Mouse (Mus musculus): Measurements from ENCODE around the gene Il6st.

The Il6st gene

GRCm38 (mm10) chr13:112486676-112487075 is 22.8 kb downstream of the Il6st start:
- DNase-seq: no peak

- no peak for DNase-seq
Measured at GRCm38 (mm10) chr13:112490036-112490435, 26.2 kb downstream of the Il6st start.

DNA sequence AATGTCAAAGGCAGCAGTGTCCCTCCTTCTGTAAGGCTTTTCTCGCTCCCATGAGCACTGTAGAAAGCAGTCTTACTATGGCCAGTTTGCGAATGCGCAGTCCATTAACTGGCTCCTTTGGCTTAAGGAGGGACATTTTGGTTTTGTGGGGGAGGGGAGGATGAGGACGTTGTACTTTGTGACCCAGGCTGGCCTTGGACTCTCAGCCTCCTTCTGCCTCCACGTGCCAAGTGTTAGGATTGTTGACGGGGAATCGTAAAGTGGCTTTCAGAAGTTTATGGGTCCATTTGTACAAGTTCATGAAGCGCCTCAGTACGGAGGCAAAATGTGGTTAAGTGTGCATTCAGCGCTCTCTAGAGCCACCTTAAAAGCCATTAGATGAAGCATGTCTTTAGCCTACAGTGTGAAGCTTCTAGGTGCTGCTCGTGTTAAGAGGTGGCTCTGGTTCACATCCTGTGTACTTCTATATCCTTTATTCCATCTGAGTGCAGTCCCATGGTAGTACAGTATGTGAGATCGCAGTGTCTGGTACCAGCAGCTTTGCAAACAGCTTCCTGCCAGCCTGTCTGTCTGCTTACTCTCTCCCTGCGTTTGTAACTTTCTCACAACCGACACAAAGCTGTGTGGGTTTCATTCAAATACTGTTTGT is 27.9 kb downstream of the Il6st start:
- DNase-seq: no peak

DNA sequence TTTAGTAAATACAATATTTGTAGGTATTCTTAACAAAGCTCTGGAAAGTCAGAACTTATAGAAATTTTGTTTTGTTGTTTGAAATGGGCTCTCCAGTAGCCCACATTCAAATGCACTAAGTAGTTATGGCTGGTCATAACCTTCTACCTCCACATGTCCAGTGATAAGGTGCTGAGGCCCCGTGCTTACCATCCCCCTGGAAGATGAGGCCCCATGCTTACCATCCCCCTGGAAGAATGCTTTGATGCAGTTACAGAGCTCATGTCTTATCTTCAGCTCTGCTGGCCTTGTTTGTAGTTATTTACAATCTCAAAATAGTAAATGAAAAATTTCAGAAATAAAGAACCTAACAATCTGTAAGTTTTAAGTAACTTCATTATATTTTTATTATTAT is 28.4 kb downstream of the Il6st start:
- DNase-seq: no peak

DNA sequence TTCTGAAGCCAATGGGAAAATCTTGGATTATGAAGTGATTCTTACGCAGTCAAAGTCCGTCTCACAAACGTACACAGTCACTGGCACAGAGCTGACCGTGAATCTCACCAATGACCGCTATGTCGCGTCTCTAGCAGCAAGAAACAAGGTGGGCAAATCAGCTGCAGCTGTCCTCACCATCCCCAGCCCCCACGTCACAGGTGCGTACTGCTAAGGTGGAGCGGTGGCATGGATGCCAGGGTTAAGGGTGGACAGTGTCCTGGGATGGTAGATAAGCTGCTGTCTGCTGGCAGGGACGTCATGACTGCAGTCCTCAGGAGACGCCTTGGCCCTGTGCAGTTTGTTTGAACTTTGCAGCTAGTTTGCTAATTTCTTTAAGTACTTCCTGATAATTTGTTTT is 30.7 kb downstream of the Il6st start:
- no peak for DNase-seq

- no peak for DNase-seq
Measured at GRCm38 (mm10) chr13:112500027-112500426, 36.2 kb downstream of the Il6st start.

GRCm38 (mm10) chr13:112500466-112500865 is 36.6 kb downstream of the Il6st start:
- no peak for DNase-seq

DNA sequence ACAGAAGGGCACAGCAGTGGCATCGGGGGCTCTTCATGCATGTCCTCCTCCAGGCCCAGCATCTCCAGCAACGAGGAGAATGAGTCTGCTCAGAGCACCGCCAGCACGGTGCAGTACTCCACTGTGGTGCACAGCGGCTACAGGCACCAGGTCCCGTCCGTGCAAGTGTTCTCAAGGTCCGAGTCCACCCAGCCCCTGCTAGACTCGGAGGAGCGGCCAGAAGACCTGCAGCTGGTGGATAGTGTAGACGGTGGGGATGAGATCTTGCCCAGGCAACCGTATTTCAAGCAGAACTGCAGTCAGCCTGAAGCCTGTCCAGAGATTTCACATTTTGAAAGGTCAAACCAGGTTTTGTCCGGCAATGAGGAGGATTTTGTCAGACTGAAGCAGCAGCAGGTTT is 40.0 kb downstream of the Il6st start:
- DNase-seq: no peak

GRCm38 (mm10) chr13:112505436-112505835 is 41.6 kb downstream of the Il6st start:
- no peak for DNase-seq

DNA sequence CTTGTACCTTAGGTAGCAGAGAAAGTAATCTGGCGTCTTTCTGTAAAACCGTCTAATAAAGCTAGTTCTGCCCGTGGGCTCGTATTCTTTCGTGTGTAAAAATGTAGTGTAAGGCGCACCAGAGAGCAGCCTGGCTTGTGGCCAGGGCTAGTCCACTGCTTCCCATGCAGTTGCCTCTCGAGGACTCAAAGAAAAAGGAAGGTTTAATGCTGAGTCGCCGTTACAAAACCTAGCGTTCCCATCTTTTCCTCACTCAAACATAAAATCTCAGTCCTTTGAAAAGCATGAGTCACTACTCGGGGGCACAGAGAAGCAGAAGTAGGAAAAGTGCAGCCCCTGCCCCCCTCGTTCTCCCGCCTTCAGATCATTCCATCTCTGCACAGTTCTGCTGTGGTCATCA is 42.9 kb downstream of the Il6st start:
- DNase-seq: peak; percentile 17

GRCm38 (mm10) chr13:112507691-112508090 is 43.8 kb downstream of the Il6st start:
- no peak for DNase-seq

DNA sequence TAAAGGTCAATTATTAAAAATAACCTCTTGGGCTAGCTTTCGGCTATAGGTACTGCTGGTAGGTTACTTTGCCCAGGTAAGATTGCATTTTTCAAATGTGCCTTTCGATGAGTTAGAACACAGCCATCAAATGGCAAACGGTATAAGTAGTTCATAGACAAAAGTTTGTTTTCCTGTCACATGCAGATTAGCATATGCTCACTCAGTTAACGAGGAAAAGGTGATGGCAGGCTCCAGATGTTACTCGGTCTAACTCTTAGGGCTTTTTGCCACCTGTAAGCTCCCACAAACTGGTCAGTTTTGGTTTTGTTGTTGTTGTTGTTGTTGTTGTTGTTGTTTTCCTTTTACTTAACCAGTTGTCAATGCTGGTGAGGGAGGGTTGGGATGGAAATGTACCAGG is 44.6 kb downstream of the Il6st start:
- no peak for DNase-seq

GRCm38 (mm10) chr13:112509465-112509864 is 45.6 kb downstream of the Il6st start:
- peak; percentile 53 for DNase-seq

GRCm38 (mm10) chr13:112510437-112511212 is 46.8 kb downstream of the Il6st start:
- peak; percentile 24 for DNase-seq

- DNase-seq: no peak
Measured at GRCm38 (mm10) chr13:112511261-112511660, 47.4 kb downstream of the Il6st start.

GRCm38 (mm10) chr13:112511810-112512209 is 47.9 kb downstream of the Il6st start:
- DNase-seq: no peak

GRCm38 (mm10) chr13:112512824-112513223 is 49.0 kb downstream of the Il6st start:
- DNase-seq: no peak

DNA sequence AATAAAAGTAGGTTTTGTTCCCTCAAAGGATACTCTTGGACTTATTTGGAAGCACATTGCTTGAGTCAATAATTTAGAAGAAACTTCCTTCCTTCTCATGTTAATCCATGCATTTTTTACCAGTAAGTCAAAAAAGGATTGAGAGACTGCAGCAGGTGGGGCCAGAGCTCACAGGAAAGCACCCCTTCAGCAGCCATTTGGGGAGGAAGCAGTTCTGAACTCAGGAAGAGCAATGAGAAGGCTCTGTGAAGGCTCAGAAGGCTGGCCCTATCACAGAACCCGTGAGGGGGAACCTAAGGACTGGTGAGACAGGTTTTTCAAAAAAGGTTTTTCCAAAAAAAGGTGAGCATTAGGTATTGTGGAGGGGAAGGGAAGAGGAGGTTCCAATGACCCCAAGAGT is 50.7 kb downstream of the Il6st start:
- DNase-seq: no peak

DNA sequence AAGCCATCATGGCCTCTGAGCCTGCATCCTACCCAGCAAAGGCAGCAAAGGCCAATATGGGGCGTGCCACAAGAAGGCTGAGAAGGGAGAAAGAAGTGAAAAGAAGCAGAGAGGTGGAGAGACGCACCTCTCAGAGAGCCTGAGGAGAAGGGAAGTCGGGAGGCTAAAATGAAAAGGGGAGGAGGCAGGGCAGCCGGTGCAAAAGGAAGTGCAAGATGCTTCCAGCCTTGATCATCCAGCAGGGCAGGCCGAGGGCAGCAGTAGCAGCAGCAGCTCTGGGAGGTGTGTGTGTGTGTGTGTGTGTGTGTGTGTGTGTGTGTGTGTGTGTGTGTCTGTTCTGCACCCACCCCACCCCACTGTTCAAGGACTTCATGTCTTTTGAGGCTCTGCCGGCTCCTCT is 58.4 kb downstream of the Il6st start:
- DNase-seq: no peak

GRCm38 (mm10) chr13:112522896-112523295 is 59.0 kb downstream of the Il6st start:
- no peak for DNase-seq

DNA sequence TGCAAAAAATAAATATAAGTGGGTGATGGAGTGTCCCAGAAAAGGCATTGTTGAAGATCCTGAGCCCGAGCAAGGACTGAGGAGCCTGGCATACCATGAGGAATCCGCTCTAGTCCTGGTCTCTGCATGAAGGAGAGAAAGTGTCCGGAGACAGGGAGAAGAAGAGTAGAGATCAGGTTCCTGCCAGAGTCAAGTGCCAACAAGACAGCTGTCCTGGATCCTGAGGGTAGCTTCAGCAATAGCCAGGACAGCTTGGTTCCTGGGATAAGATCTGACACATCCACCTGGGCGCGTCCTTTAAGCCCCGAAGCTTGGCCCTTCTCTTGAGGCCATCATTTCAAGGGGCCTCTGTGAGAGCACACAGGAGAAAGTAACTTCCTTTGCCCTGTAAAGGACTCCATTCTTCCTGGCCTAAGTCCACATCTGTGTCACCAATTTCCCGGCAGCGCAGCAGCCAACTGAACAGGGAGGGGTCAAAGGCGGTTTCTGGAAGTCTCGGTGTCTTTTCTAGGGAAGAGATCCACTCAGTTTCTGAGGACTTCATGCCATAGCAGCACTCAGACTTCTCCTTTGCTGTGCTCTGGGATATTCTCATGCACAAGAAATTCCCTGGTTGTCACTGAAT is 59.6 kb downstream of the Il6st start:
- DNase-seq: no peak

- no peak for DNase-seq
Measured at GRCm38 (mm10) chr13:112527186-112527585, 63.3 kb downstream of the Il6st start.

GRCm38 (mm10) chr13:112529893-112530292 is 66.0 kb downstream of the Il6st start:
- DNase-seq: peak; percentile 47

DNA sequence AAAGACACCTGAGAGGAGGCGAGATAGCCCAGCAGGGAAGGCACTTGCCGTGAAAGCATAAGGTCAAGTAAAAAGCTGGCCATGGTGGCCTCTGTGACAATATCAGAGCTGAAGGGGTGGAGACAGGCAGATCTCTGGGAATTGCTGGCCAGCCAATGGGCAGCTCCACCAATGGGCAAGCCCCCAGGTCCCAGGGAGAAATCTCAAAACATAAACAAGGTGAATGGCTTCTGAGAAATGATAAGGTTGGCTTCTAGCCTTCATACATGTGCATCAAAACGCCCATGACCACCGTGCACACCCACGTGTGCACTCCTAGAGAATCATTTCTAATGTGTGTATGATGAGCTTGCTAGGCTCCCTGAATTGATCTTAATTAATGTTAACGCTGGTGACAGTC is 68.4 kb downstream of the Il6st start:
- no peak for DNase-seq
